ENCODE assay signal across 8 mouse cellular contexts in the genomic region with DNA sequence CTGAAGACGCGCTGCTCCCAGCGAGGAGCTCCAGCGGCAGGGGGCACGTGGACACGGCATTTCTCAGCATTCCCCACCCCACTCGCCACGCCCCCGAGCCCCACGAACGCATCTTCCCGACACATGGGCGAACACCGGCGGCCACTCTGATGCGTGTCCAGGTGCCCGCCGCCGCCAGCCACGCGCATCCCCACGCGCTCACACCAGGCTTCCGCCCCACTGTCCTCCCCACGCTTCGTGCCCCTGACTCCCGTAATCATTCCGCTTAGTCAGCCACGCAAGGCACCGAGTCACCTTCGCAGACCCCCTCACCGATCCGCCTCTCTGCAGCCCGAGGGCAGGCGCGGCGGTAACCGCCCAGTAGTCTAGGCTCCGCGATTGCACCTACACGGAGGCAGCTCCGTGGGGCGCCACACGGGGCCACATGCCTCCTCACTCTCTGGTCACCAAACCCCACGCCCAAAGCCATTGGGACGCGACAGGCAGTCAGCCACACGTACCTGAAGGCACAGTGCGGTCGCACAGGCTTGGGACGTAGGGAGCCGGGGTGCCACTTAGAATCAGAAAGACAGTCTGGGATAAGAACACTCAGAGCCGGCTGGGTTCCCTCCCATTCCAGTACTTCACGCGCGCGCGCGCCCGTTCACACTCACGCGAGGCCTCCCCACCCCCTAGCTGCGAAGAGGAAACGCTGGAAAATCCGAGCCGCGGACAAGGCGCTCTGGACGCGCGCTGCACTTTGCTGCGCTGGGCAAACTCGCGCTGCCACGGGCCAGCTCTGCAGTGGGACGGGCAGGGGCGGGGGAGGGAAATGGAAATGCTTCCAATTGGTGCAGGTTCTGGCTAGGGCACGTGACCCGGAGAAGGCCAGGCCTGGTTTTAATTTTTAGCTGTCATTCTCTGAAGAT. TPM values are rescaled to one million over a fixed set of nuclear protein-coding genes. Genes with fewer than 3 reads are reported as not detected.
DNase-seq lines count a peak whose midpoint lies in the region; ATAC-seq lines count a peak whose summit lies in the region.

A gene (minus strand): TSS at position 782 of the 908 bp plus-strand sequence.

- DNase-seq in T-cell, adult 2 months (ENCODE audit: low spot score): peak; percentile 5
- DNase-seq in cerebellum, postnatal 25 days: peak; percentile 75 to 81
- peak; percentile 40 for DNase-seq in gastrocnemius, adult 18-20 months (ENCODE audit: low spot score)
- DNase-seq in hindbrain, embryonic 14.5 days (ENCODE audit: low spot score): peak; percentile 73
- DNase-seq in left cerebral cortex, adult 11 months (ENCODE audit: low spot score): peak; percentile 44
- peak; percentile 80 for DNase-seq in lung, postnatal 36 days
- peak; percentile 27 for DNase-seq in retina, postnatal 7 days (ENCODE audit: low read depth, low spot score)
- peak; percentile 58 to 76 for DNase-seq in urinary bladder, postnatal 4 days (ENCODE audit: low spot score in 2 of 2)

- H3K4me2 ChIP-seq in hindbrain, embryonic 14.5 days (replicated peaks): peak within 1 kb of the TSS; percentile 99

- peak within 1 kb of the TSS; percentile 77 for H3K4me3 ChIP-seq in hindbrain, embryonic 14.5 days (replicated peaks; ENCODE audit: low read length)

- peak; percentile 61 for ATAC-seq in hindbrain, embryonic 14.5 days (ENCODE audit: low FRiP score)

- peak within 1 kb of the TSS; percentile 65 for H3K27ac ChIP-seq in hindbrain, embryonic 14.5 days

- H3K36me3 ChIP-seq in hindbrain, embryonic 14.5 days (replicated peaks; ENCODE audit: control insufficient read depth, insufficient read depth): no peaks in the 10 kb centered on the region

- peak within 1 kb of the TSS; percentile 72 for H3K9ac ChIP-seq in hindbrain, embryonic 14.5 days

- peaks cover 7% of the 10 kb centered on the region; the same call in 1 of the 2 replicates for H3K4me1 ChIP-seq in hindbrain, embryonic 14.5 days (replicated peaks; ENCODE audit: control insufficient read depth, insufficient read depth, low read length)

- H3K9me3 ChIP-seq in hindbrain, embryonic 14.5 days (ENCODE audit: control insufficient read depth, low read length): no peaks in the 10 kb centered on the region

- H3K27me3 ChIP-seq in hindbrain, embryonic 14.5 days (ENCODE audit: control insufficient read depth, insufficient read depth, low read length): 0 out of 2 replicates have a peak, but pooled peaks cover 2% of the 10 kb centered on the region

- WGBS in hindbrain, embryonic 14.5 days: under 1% methylated on average over 77 of the region's 79 CpGs

RNA-seq across cellular contexts. Expression of the gene that starts here (rescaled TPM):
- 10 to 100 TPM; 11.7 to 19.0 TPM for total RNA-seq in gastrocnemius, adult 18-20 months (2021)
- 37.9 and 38.4 TPM in 2 replicates for polyA plus RNA-seq in hindbrain, embryonic 14.5 days (2014; fragmentation: Nextera tagmentation; extraction: Ambion mirVana)

Comparison
In these comparisons a context has a peak if more than half of its experiments do, and no peak if none do; other contexts are left out.
1. Peak in every context shown above with its lines: DNase-seq, ATAC-seq, H3K4me3 ChIP-seq and H3K27ac ChIP-seq.
2. DNase-seq: peak in every context shown above with its lines; median percentile 80 in lung, postnatal 36 days; 78 in cerebellum, postnatal 25 days; 73 in hindbrain, embryonic 14.5 days; 67 in urinary bladder, postnatal 4 days; 44 in left cerebral cortex, adult 11 months; 40 in gastrocnemius, adult 18-20 months; 27 in retina, postnatal 7 days; 5 in T-cell, adult 2 months.